Comparison of ENCODE assay signal across 9 mouse cellular contexts in the genomic region with DNA sequence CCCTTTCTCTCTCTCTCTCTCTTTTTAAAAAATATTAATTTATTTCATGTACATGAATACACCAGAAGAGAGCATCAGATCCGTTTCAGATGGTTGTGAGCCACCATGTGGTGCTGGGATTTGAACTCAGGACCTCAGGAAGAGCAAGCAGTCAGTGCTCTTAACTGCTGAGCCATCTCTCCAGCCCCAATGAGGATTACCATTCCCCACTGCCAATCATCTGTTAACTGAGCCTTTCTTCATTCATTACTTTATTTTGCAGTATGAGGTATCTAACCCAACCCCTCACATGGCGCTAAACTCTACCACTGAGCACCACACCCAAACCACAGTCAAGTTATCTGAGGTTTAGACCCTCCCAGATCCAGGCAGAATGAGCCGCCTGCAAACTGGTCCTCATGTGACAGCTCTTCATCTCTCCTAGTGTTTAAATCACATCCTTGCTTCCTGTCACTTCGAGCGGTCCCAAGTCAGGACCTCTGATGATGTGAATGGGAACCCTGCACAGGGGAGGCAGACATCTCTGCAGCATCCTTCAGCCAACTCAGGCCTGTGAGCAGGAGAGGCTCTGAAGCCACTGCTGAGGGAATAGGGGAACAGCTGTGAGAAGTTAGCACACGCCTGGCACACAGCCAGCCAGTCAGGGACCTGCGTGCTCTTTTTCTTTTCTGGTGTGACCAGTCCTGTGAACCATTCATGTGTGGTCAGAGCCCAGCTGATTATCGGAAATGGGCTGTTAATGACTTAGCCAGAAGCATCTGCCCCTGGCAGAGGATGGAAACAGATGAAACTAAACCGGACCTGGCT. TPM values are rescaled to one million over a fixed set of nuclear protein-coding genes. Genes with fewer than 3 reads are reported as not detected.
A peak's percentile ranks its signal among the peaks of the same experiment; 100 is the strongest.
DNase-seq lines count a peak whose midpoint lies in the region; ATAC-seq and TF ChIP-seq lines count a peak whose summit lies in the region.
"Had no signal": no experiment of that assay in that cellular context is flagged by ENCODE, and none has a peak within 500 bp of the region (broad histone marks: within the 10 kb centered on the region; RNA-seq: fewer than 3 reads in every experiment).

No protein-coding gene starts in this region.

- DNase-seq in gastrocnemius, postnatal 14 days = peak; percentile 38
- DNase-seq in gastrocnemius, adult 8-10 months (ENCODE audit: low spot score in 2 of 2) = no peak
- DNase-seq in spleen, adult 2 months (ENCODE audit: low read depth in 1 of 2, low spot score in 2 of 2) = no peak
- no peak for DNase-seq in spleen, postnatal 14 days (ENCODE audit: low spot score in 2 of 2)

- intact Hi-C loops in gastrocnemius, postnatal 14 days (cut with DNase I; ENCODE audit: low total_unique reads) = no loop called here

- no peak overlapping the region for H3K4me2 ChIP-seq in intestine, embryonic 16.5 days (ENCODE audit: low read depth, low read length)
- H3K4me2 ChIP-seq in stomach, embryonic 14.5 days (replicated peaks; ENCODE audit: low read depth, low read length) = no peak overlapping the region
- H3K4me2 ChIP-seq: heart, embryonic 13.5 days had no signal

- no peaks in the 10 kb centered on the region for H3K9me3 ChIP-seq in intestine, embryonic 16.5 days (ENCODE audit: control insufficient read depth, low read length)
- no peaks in the 10 kb centered on the region for H3K9me3 ChIP-seq in stomach, embryonic 14.5 days (ENCODE audit: control insufficient read depth, low read depth, low read length)
- H3K9me3 ChIP-seq: heart, embryonic 13.5 days had no signal

- peaks cover 2% of the 10 kb centered on the region; the same call in 1 of the 2 replicates for H3K4me1 ChIP-seq in spleen, adult 2 months (ENCODE audit: control insufficient read depth, insufficient read depth, insufficient read length)
- H3K4me1 ChIP-seq in intestine, embryonic 16.5 days (ENCODE audit: control insufficient read depth, insufficient read depth, low read length) = 0 out of 2 replicates have a peak, but pooled peaks cover 3% of the 10 kb centered on the region
- H3K4me1 ChIP-seq in stomach, embryonic 14.5 days (ENCODE audit: control insufficient read depth, insufficient read depth, low read length) = peaks cover 3% of the 10 kb centered on the region; the same call in 1 of the 2 replicates

- H3K27me3 ChIP-seq in spleen, adult 2 months (ENCODE audit: control insufficient read depth, insufficient read depth, low read length) = no peaks in the 10 kb centered on the region
- H3K27me3 ChIP-seq in intestine, embryonic 16.5 days (replicated peaks; ENCODE audit: control insufficient read depth, insufficient read depth, low read length) = no peaks in the 10 kb centered on the region
- H3K27me3 ChIP-seq in stomach, embryonic 14.5 days (ENCODE audit: control insufficient read depth, insufficient read depth, low read length) = no peaks in the 10 kb centered on the region

- H3K4me3 ChIP-seq in spleen, adult 2 months (ENCODE audit: extremely low read depth, insufficient read depth, insufficient read length) = no peak overlapping the region
- H3K4me3 ChIP-seq in intestine, embryonic 16.5 days (ENCODE audit: low read length) = no peak overlapping the region
- H3K4me3 ChIP-seq in stomach, embryonic 14.5 days (ENCODE audit: low read depth, low read length) = no peak overlapping the region
- H3K4me3 ChIP-seq: heart, embryonic 13.5 days had no signal

- no peaks in the 10 kb centered on the region for H3K36me3 ChIP-seq in spleen, adult 2 months (ENCODE audit: control insufficient read depth, insufficient read depth, low read length)
- no peaks in the 10 kb centered on the region for H3K36me3 ChIP-seq in intestine, embryonic 16.5 days (ENCODE audit: control insufficient read depth, insufficient read depth, low read length)
- H3K36me3 ChIP-seq in stomach, embryonic 14.5 days (ENCODE audit: control insufficient read depth, insufficient read depth, low read length) = no peaks in the 10 kb centered on the region
- H3K36me3 ChIP-seq: heart, embryonic 13.5 days had no signal

- 17% methylated on average over 9 of the region's 9 CpGs for WGBS in spleen, adult 2 months
- WGBS in intestine, embryonic 16.5 days = 40% methylated on average over 9 of the region's 9 CpGs
- 43% methylated on average over 9 of the region's 9 CpGs for WGBS in stomach, embryonic 14.5 days

- peak overlapping the region; percentile 5; the same call in 1 of the 2 replicates for H3K27ac ChIP-seq in spleen, adult 2 months (ENCODE audit: insufficient read depth, low read length)
- H3K27ac ChIP-seq in intestine, embryonic 16.5 days (ENCODE audit: low read length) = no peak overlapping the region
- H3K27ac ChIP-seq in stomach, embryonic 14.5 days (ENCODE audit: low read length) = no peak overlapping the region
- H3K27ac ChIP-seq: heart, embryonic 13.5 days had no signal

- TF ChIP-seq CTCF in spleen, adult 2 months (IDR thresholded peaks at IDR 0.05; ENCODE audit: extremely low read depth, insufficient read depth, insufficient read length, insufficient replicate concordance) = no peak

- ATAC-seq in intestine, embryonic 16.5 days = 0 out of 2 replicates have a peak, but pooled peaks have one; percentile 36
- peak; percentile 28; the same call in 1 of the 2 replicates for ATAC-seq in stomach, embryonic 14.5 days (ENCODE audit: insufficient number of reproducible peaks, insufficient read depth, low FRiP score, low read depth)
- ATAC-seq in erythroid progenitor cell, adult 5-6 weeks (replicated peaks; ENCODE audit: low FRiP score, poor library complexity, severe bottlenecking) = no peak
- ATAC-seq in cerebellum, adult (ENCODE audit: insufficient number of reproducible peaks, low FRiP score, low TSS enrichment) = no peak

- H3K9ac ChIP-seq in intestine, embryonic 16.5 days (ENCODE audit: low read depth, low read length) = no peak overlapping the region
- no peak overlapping the region for H3K9ac ChIP-seq in stomach, embryonic 14.5 days (replicated peaks; ENCODE audit: low read depth, low read length)
- H3K9ac ChIP-seq: heart, embryonic 13.5 days had no signal

- no peak for TF ChIP-seq POLR2A in spleen, adult 2 months (IDR thresholded peaks at IDR 0.05; ENCODE audit: low read depth, low read length)

RNA-seq across cellular contexts. Expression of a gene that starts 12.1 kb away (rescaled TPM):
- not detected for total RNA-seq in gastrocnemius, postnatal 14 days (2021)
- not detected for total RNA-seq in gastrocnemius, adult 8-10 months (2022)
- 3.6 and 3.8 TPM in 2 replicates for polyA plus RNA-seq in spleen, adult 2 months (2012; rRNA removed)
- not detected in 2 replicates for polyA plus RNA-seq in intestine, embryonic 16.5 days (2015; fragmentation: Nextera tagmentation; extraction: Ambion mirVana)
- not detected in 2 replicates for polyA plus RNA-seq in stomach, embryonic 14.5 days (2014; fragmentation: Nextera tagmentation; extraction: Ambion mirVana)
- total RNA-seq in erythroid progenitor cell, adult 5-6 weeks (2015; ENCODE audit: low replicate concordance) = not detected in 2 replicates
- not detected in 2 replicates for total RNA-seq in erythroid progenitor cell, adult 5-6 weeks (2017; ENCODE audit: low replicate concordance)
- polyA plus RNA-seq: heart, embryonic 13.5 days had no signal

RNA-seq across cellular contexts. Expression of a gene that starts 19.1 kb away (rescaled TPM):
- total RNA-seq in gastrocnemius, postnatal 14 days (2021) = not detected
- not detected for total RNA-seq in gastrocnemius, adult 8-10 months (2022)
- polyA plus RNA-seq in spleen, adult 2 months (2012; rRNA removed) = 4.3 and 5.3 TPM in 2 replicates
- polyA plus RNA-seq in intestine, embryonic 16.5 days (2015; fragmentation: Nextera tagmentation; extraction: Ambion mirVana) = 22.3 and 22.9 TPM in 2 replicates
- polyA plus RNA-seq in stomach, embryonic 14.5 days (2014; fragmentation: Nextera tagmentation; extraction: Ambion mirVana) = 4.8 and 7.3 TPM in 2 replicates
- 5.0 TPM in 1 of 2 replicates, not detected in the other for total RNA-seq in erythroid progenitor cell, adult 5-6 weeks (2015; ENCODE audit: low replicate concordance)
- not detected in 2 replicates for total RNA-seq in erythroid progenitor cell, adult 5-6 weeks (2017; ENCODE audit: low replicate concordance)
- polyA plus RNA-seq: heart, embryonic 13.5 days had no signal

RNA-seq across cellular contexts. Expression of a gene that starts 22.9 kb away (rescaled TPM):
- 1 to 10 TPM; 1.9 to 3.0 TPM for total RNA-seq in gastrocnemius, postnatal 14 days (2021)
- total RNA-seq in gastrocnemius, adult 8-10 months (2022) = under 1 TPM; 0.39 to 0.96 (median 0.60) TPM
- polyA plus RNA-seq in spleen, adult 2 months (2012; rRNA removed) = 0.11 and 0.42 TPM in 2 replicates
- polyA plus RNA-seq in intestine, embryonic 16.5 days (2015; fragmentation: Nextera tagmentation; extraction: Ambion mirVana) = 0.10 TPM in 2 replicates
- 0.07 TPM in 2 replicates for polyA plus RNA-seq in stomach, embryonic 14.5 days (2014; fragmentation: Nextera tagmentation; extraction: Ambion mirVana)
- total RNA-seq in erythroid progenitor cell, adult 5-6 weeks (2015; ENCODE audit: low replicate concordance) = 1.1 and 2.1 TPM in 2 replicates
- 1.0 and 2.2 TPM in 2 replicates for total RNA-seq in erythroid progenitor cell, adult 5-6 weeks (2017; ENCODE audit: low replicate concordance)

RNA-seq across cellular contexts. Expression of a gene that starts 40.8 kb away (rescaled TPM):
- 10 to 100 TPM; 11.3 to 13.0 TPM for total RNA-seq in gastrocnemius, postnatal 14 days (2021)
- total RNA-seq in gastrocnemius, adult 8-10 months (2022) = 1 to 10 TPM; 8.0 to 9.1 (median 8.8) TPM
- polyA plus RNA-seq in spleen, adult 2 months (2012; rRNA removed) = 13.0 and 14.1 TPM in 2 replicates
- 41.3 and 45.4 TPM in 2 replicates for polyA plus RNA-seq in intestine, embryonic 16.5 days (2015; fragmentation: Nextera tagmentation; extraction: Ambion mirVana)
- 42.6 and 50.4 TPM in 2 replicates for polyA plus RNA-seq in stomach, embryonic 14.5 days (2014; fragmentation: Nextera tagmentation; extraction: Ambion mirVana)
- total RNA-seq in erythroid progenitor cell, adult 5-6 weeks (2015; ENCODE audit: low replicate concordance) = 9.4 and 10.1 TPM in 2 replicates
- total RNA-seq in erythroid progenitor cell, adult 5-6 weeks (2017; ENCODE audit: low replicate concordance) = 10.1 and 12.1 TPM in 2 replicates

RNA-seq across cellular contexts. Expression of a gene that starts 53.4 kb away (rescaled TPM):
- 1 to 10 TPM in 1 of 2 experiments, under 1 TPM in 1; 0.51 to 1.7 TPM for total RNA-seq in gastrocnemius, postnatal 14 days (2021)
- total RNA-seq in gastrocnemius, adult 8-10 months (2022) = under 1 TPM in 1 of 4 experiments, not detected in 3; 0.85 TPM
- 400 and 461 TPM in 2 replicates for polyA plus RNA-seq in spleen, adult 2 months (2012; rRNA removed)
- polyA plus RNA-seq in intestine, embryonic 16.5 days (2015; fragmentation: Nextera tagmentation; extraction: Ambion mirVana) = 27.8 and 28.4 TPM in 2 replicates
- polyA plus RNA-seq in stomach, embryonic 14.5 days (2014; fragmentation: Nextera tagmentation; extraction: Ambion mirVana) = 16.3 and 16.4 TPM in 2 replicates
- 157 and 288 TPM in 2 replicates for total RNA-seq in erythroid progenitor cell, adult 5-6 weeks (2015; ENCODE audit: low replicate concordance)
- 103 and 211 TPM in 2 replicates for total RNA-seq in erythroid progenitor cell, adult 5-6 weeks (2017; ENCODE audit: low replicate concordance)

Comparison
In these comparisons a context has a peak if more than half of its experiments do, and no peak if none do; other contexts are left out.
1. ATAC-seq: peak in intestine, embryonic 16.5 days (single experiment) and stomach, embryonic 14.5 days (single experiment); none in erythroid progenitor cell, adult 5-6 weeks (single experiment) and cerebellum, adult (single experiment).